Mouse (Mus musculus): ENCODE results near the gene Git2.

Gene Git2

DNA sequence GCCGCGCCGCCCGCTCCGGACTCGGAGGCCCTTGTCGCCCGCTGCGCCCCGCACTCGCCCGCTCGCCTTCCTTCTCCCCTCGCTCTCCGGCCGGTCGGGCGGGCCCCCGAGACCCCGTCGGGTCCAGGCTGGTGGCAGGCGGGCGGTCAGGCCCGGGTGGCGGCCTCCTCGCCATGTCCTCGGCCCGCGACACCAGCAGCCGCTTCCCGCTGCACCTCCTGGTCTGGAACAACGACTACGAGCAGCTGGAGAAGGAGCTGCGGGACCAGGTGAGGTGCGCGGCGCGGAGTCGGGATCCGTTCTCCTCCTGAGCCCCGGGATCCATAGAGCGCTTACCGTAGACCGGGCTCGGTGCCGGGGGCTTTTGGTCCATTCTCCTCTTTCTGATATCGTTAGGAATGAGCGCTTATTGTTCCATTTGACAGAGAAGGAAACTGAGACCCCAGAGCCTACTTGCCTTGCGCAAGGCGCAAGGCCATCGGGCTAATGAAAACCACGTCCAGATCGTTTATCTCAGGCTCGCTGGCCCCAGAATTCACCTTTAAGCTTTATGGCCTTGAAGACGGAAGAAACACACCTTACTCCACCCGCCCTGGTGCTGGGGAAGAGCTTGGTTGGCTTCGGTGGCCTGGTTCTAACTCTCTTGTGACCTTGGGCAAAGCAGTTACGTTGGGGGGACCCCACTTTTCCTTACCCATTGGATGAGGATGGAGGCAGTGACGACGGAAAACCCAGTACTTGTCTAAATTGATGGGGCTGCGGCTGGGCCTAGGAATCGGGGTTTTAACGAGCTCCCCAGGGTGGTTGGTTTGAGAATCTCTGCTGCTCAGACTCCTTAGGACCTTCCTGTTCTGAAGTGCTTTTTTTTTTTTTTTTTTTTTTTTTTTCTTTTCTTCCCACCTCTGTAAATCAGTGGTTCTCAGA, at the start of gene Git2:
Git2 (minus strand) TSS at position 462 of the 924 bp plus-strand sequence.
- DNase-seq (ENCODE audit: low spot score) = peak; percentile 20

GRCm38 (mm10) chr5:114824197-114824596, 48.9 kb upstream of the Git2 start:
- no peak for DNase-seq (ENCODE audit: low spot score)

DNA sequence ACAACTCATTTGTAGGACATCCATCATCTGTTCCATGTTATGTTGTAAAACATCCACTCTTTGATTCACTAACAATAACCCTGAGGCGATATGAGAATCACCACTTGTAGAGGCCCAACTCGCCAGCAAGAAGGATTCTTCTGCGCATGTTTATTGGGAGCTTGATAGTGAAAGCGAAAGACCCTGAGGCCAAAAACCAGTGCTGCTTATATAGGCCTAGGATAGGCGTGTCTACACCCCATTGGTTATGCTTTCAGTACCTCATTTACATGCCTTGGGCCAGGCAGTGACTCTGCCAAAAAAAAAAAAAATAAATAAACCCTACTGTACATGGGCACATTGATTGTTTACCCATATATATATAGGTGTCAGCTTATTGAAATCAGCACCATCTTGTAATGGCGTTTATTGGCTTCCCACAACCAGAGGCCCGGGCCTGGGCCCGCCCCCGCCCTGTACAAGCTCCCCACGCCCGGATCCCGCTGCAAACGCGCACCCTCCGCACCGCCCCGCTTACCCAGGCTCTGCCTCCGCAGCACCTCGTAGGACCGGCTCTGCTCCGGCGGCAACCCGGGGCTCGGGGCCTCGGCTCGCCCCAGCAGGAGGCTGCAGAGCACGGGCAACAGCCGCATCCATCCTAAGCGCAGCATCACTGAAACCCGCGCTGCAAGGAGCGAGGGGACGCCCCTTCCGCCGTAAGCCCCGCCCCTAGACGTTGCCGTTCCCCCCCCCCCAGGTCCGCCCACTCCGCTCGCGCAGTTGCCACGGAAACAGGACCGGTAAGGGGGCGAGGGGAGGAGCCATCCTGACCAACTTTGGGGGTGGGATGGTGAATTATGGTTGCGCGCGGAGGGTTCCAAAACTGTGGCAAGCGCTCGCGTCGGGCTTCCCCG, 47.7 kb upstream of the Git2 start, which contains the start of gene 1500011B03Rik:
1500011B03Rik (minus strand) TSS at position 673 of the 893 bp plus-strand sequence.
- DNase-seq (ENCODE audit: low spot score) = peak; percentile 38

DNA sequence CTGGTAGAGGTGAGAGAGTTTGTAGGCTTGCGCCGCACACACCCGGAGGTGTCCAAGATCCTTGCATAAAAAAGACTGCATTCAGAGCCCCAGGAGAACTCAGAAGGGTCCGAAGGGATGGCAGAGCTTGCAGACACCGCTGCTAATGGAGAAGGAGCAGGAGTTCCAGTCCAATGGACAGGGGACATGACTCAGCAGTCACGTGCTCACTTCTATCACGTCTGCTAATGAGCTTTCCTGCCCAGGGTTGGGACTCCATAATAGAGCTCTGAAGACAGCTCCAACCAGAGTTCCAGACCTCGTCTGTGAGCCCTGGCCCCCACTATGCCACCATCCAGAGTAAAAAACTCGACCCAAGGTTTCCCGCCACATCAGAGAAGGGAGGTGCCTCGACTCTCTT, 42.8 kb upstream of the Git2 start:
- no peak for DNase-seq (ENCODE audit: low spot score)

DNA sequence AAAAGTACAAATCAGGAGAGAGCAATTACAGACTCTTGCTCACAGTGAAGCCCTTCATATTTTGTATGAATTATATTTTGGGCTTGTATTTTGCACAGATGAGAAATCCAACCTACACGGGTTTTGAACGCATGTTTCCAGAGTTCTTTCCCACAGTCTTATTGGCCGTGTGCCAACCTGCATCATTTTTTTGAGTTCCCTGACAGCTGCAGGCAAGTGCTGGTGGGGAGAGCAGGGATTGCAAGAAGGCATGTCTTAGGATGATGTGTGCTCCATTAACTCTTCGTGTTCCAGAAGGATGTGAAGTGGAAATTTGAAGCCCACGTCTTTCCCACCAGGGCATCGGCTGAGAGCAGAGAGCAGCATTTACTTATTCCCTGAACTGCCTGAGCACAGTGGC, 41.3 kb upstream of the Git2 start:
- no peak for DNase-seq (ENCODE audit: low spot score)

GRCm38 (mm10) chr5:114813525-114814181, 38.3 kb upstream of the Git2 start:
- DNase-seq (ENCODE audit: low spot score) = peak; percentile 42

DNA sequence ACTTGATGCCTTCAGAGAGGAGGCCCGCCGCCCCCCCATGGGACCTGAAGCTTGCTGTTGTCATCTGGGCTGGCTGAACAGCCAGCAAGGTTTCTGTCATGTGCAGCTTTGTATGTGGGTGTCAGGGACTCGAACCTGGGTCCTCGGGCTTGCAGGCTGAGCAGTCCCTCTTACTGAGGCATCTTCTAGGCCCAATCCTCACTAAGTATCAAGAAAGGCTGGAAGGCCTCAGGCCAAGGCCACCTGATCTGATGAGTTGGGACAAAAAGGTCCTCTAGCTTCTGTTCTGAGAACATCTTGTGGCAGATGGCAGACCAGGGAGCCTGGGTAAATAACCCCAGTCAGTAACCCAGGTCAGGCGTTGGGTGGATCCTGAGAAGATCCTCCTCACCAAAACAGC, 34.5 kb upstream of the Git2 start:
- no peak for DNase-seq (ENCODE audit: low spot score)

- no peak for DNase-seq (ENCODE audit: low spot score)
These were observed 34.0 kb upstream of the Git2 start for GRCm38 (mm10) chr5:114809181-114809756.

- no peak for DNase-seq (ENCODE audit: low spot score)
These were observed 33.1 kb upstream of the Git2 start for GRCm38 (mm10) chr5:114808385-114808784.

DNA sequence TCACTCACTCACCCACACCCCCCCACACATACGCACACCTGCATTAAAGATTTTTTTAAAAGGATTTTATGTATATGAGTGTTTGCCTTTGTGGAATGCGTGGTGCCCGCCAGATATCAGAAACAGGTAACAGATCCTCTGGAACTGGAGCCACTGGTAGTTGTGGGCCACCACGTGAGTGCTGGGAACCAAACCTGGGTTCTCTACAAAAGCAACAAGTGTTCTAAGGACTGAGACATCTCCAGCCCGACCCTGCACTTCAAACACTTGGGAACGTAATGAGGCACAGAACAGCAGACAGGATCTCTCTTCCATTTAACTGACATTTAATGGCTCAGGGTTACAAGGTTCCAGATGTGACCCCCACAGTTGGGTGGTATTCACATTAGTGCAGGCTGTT, 32.6 kb upstream of the Git2 start:
- no peak for DNase-seq (ENCODE audit: low spot score)

DNA sequence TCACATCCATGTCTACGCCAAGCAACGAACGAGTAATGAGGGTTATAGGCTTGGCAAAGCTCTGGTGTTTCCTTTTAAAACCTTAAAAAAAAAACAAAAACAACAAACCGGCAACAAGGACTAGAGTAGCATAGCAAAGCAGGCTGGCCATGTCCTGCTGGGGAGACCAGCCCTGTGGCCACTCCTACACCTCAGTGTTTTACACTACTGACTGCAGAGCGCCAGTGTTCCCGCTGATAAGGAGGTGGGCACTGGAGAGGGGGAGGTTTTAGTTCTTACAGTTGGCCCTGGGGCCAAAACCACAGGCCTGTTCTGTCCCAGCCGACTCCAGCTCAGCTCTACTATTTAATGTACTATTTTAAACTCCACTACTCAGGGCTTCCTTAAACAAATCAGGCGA, 32.2 kb upstream of the Git2 start:
- DNase-seq (ENCODE audit: low spot score) = no peak

DNA sequence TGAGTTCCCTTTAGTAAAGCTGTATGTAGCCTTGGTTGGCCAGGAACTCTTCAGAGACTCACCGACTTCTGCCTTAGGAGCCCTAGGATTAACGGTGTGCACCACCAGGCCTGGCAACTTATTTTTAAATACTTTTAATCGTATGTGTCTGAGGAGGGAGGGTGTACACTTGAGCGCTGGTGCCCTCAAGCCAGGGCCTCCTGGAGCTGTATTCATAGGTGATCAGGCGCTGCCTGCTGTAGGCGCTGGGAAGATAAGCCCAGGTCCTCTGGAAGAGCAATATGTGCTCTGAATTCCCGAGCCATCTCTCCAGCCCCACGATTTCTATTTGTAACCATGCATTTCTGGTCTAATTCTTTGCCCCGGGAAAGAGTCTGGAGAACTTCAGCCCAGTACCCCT, 31.7 kb upstream of the Git2 start:
- no peak for DNase-seq (ENCODE audit: low spot score)

DNA sequence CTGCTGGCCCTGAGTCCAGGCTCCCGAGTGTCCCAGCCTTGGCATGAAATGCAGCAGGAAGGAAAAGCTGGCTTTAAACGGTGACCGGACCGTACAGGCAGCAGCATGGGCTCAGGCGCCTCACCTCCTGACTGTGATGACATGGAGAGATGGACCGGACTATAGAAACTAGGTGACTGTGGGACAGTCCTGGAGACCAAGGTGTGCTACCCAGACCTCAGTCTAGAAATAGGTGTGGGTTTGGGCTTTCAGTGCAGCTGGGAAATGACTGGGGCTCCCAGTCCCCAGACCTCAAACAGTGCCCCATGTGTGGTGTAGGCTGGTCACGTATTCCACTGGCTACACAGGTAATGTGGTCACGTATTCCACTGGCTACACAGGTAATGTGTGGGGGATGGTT, 31.3 kb upstream of the Git2 start:
- DNase-seq (ENCODE audit: low spot score) = no peak

DNA sequence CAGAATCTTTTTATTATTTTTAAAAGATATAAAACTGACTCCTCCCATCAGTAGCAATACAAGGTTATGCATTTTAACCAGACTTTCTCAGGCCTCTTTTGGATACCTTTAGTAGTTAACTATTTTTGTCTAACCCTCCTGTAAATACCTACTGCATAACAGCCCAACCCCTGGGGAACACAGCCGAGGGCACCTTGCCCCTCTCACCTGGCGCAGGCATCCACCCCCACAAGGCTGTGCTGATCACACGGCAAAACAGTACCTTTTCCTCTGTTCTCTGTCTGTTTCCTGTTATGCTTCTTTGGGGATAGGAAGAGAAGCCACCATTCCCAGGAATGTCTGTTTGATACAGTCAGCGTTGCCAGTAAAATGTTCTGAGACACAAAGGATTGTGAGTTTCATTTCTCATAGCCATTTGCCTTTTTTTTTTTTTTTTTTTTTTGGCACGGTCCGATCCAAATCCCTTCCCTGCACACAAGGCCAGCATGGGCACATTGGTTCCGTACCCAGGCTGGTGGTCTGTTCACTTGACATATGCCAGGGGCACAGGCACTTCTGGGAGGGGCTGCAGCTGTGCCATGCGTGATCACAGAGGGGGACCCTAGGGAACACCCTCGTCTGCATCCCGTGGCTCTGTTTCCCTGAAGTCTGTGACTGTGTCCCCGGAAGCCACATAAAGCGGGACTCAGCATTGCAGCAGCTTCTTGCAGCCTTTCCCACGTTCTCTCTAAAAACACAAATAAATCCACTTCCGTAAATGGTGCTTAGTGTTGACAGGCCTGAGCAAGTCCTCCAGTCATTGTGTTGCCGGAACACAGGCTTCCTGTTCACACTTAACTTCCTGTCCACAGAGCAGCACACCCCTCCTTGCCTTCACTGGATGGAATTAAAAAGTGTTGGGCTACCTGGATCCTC, 30.4 kb upstream of the Git2 start:
- DNase-seq (ENCODE audit: low spot score) = no peak

DNA sequence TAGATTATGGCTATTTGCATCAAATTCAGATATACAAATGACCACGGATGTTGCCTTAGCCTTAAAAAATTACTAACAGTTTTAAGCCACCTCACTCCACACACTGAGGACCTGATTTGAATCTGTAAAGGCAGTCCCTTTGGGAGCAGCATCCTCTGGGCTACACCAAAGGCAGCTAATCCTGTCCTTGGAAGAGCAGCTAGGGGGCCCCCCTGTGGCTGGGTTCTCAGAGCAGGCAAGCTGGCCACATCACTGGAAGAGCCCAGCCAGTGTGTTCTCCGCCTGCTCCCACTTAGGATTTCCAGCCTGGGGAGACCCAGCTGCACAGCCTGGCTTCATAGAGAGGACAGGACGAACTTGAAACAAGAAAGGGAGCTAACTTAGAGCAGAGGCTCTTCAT, 29.6 kb upstream of the Git2 start:
- no peak for DNase-seq (ENCODE audit: low spot score)

- no peak for DNase-seq (ENCODE audit: low spot score)
These were observed 29.0 kb upstream of the Git2 start for GRCm38 (mm10) chr5:114804335-114804734.

DNA sequence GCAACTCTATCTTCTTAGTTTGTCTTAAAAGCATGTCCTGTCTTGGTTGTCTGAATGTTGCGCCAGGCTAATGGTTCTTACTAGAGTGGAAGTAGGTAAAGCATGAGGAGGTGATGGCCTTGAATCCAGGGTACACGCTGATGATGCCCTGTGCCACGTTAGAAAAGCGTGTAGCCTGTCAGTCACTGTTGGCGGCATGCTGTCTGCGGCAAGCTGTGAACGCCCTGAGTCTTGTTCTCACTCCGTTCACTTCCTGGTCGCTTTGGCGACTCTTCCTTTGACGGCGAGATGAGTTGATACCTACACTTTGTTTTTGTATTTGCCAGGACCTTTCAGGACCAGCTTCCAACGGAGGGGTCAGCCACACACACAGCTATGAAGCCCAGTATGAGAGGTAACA, 27.9 kb upstream of the Git2 start:
- DNase-seq (ENCODE audit: low spot score) = no peak

- DNase-seq (ENCODE audit: low spot score) = no peak
These were observed 26.5 kb upstream of the Git2 start for GRCm38 (mm10) chr5:114801841-114802240.

DNA sequence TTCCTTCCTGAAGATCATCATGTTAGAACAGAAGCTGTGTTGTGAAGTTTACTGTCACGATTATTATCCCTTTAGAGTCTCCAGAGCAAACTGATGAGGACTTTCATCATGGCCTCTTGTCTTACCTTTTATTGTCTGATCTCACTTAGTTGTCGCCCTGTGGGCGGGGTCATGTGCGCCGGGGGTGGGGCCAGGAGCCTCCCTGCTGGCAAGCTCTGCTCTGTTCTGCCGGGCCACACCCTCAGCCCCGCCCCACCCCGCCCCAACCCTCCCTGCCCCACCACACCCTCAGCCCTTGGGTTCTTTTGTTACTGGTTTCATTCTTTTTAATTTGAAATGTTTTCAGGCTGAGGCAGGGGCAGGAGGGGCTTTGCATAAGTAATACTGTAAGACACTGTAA, 25.7 kb upstream of the Git2 start:
- DNase-seq (ENCODE audit: low spot score) = no peak

- DNase-seq (ENCODE audit: low spot score) = no peak
These were observed 24.5 kb upstream of the Git2 start for GRCm38 (mm10) chr5:114799848-114800247.

DNA sequence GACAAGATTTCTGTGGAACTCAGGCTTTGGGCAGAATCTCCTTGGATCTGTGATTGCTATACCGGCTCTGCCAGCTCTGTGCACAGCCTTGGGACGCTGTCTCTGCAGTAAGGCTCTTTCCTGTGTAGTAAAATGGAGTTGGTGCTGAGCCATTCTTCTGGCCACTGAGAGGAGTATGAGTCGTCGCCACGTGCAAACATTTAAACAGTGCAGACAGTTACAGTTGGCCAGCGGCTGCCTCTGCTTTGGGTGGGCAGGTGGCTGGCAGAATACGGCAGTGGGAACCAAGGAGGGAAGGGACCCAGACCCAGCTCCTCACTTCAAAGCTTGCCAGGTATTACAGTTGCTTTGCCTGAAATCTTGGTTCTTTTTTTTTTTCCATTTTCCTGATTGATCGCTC, 21.9 kb upstream of the Git2 start:
- no peak for DNase-seq (ENCODE audit: low spot score)
